Mouse (Mus musculus): ENCODE data around the gene Tbl1xr1. TPM values are rescaled to one million over a fixed set of nuclear protein-coding genes. Genes with fewer than 3 reads are reported as not detected.

The Tbl1xr1 gene
- total and polyA plus RNA-seq, 3 experiments: 33.9 to 185 (median 45.6) TPM

GRCm38 (mm10) chr3:22152773-22153172 lies 76.3 kb downstream of the Tbl1xr1 start:
- Histone ChIP-seq H3K9ac (ENCODE audit: control insufficient read depth, low read depth, low read length, poor library complexity, severe bottlenecking) (no peak overlapping the region), H3K36me3 (ENCODE audit: control insufficient read depth in 1 of 2, insufficient read depth in 2 of 2, low read length in 2 of 2) (peaks cover 2 to 29% of the 10 kb centered on the region in 2 experiments), H3K4me3 (ENCODE audit: control insufficient read depth in 1 of 2, insufficient read depth in 1 of 2, low read depth in 2 of 2, low read length in 2 of 2) (no peak overlapping the region), H3K27me3 (ENCODE audit: control insufficient read depth in 1 of 2, insufficient read depth in 2 of 2, low read length in 2 of 2) (no peaks in the 10 kb centered on the region), H3K27ac (ENCODE audit: control insufficient read depth, low read depth, low read length) (no peak overlapping the region), H3K4me1 (ENCODE audit: control insufficient read depth in 1 of 2, insufficient read depth in 2 of 2, low read length in 2 of 2) (peaks cover 6 to 10% of the 10 kb centered on the region in 2 experiments; a peak in 3 of 4 replicates), H3K79me2 (ENCODE audit: control insufficient read depth, insufficient read depth, low read length, poor library complexity) (peaks cover 14% of the 10 kb centered on the region), H3K9me3 (replicated peaks; ENCODE audit: insufficient read depth, low read length) (no peaks in the 10 kb centered on the region)
- TF ChIP-seq EP300 (IDR thresholded peaks at IDR 0.05; ENCODE audit: low read depth in 1 of 2, low read length in 2 of 2) (peak; percentile 40 to 48; a peak in 3 of 4 replicates), TCF12 (IDR thresholded peaks at IDR 0.05; ENCODE audit: low read depth, low read length) (peak; percentile 27; the same call in 1 of the 2 replicates), MAX (IDR thresholded peaks at IDR 0.05; ENCODE audit: low read length) (no peak)
- peak; percentile 68 for DNase-seq (ENCODE audit: low read depth, low spot score)

- no peak overlapping the region for H3K9ac ChIP-seq (ENCODE audit: control insufficient read depth, low read depth, low read length, poor library complexity, severe bottlenecking)
- H3K27me3 ChIP-seq (ENCODE audit: control insufficient read depth in 1 of 2, insufficient read depth in 2 of 2, low read length in 2 of 2): no peaks in the 10 kb centered on the region
- peaks cover 6% of the 10 kb centered on the region in 2 experiments; a peak in 3 of 4 replicates for H3K4me1 ChIP-seq (ENCODE audit: control insufficient read depth in 1 of 2, insufficient read depth in 2 of 2, low read length in 2 of 2)
- DNase-seq (ENCODE audit: low read depth, low spot score): no peak
- no peak overlapping the region for H3K27ac ChIP-seq (ENCODE audit: control insufficient read depth, low read depth, low read length)
- H3K36me3 ChIP-seq (ENCODE audit: control insufficient read depth in 1 of 2, insufficient read depth in 2 of 2, low read length in 2 of 2): peaks cover 5 to 18% of the 10 kb centered on the region in 2 experiments
- no peak overlapping the region for H3K4me3 ChIP-seq (ENCODE audit: control insufficient read depth in 1 of 2, insufficient read depth in 1 of 2, low read depth in 2 of 2, low read length in 2 of 2)
- H3K9me3 ChIP-seq (replicated peaks; ENCODE audit: insufficient read depth, low read length): no peaks in the 10 kb centered on the region
- TF ChIP-seq TAL1 (IDR thresholded peaks at IDR 0.05; ENCODE audit: low read length) (no peak), POLR2AphosphoS5 (IDR thresholded peaks at IDR 0.05; ENCODE audit: borderline replicate concordance, low read depth, low read length) (no peak), GATA1 (IDR thresholded peaks at IDR 0.05; ENCODE audit: low read depth, low read length) (no peak), ZMIZ1 (IDR thresholded peaks at IDR 0.05; ENCODE audit: low read depth, low read length) (no peak), MXI1 (IDR thresholded peaks at IDR 0.05; ENCODE audit: low read depth, low read length) (no peak), MAX (IDR thresholded peaks at IDR 0.05; ENCODE audit: low read length) (no peak), MAFK (IDR thresholded peaks at IDR 0.05; ENCODE audit: borderline replicate concordance, low read depth, low read length) (no peak), RCOR1 (IDR thresholded peaks at IDR 0.05; ENCODE audit: low read depth, low read length) (no peak), ZC3H11A (IDR thresholded peaks at IDR 0.05; ENCODE audit: low read depth, low read length) (no peak), EP300 (IDR thresholded peaks at IDR 0.05; ENCODE audit: low read depth in 1 of 2, low read length in 2 of 2) (no peak), BHLHE40 (IDR thresholded peaks at IDR 0.05; ENCODE audit: borderline replicate concordance, low read depth, low read length) (no peak), RAD21 (IDR thresholded peaks at IDR 0.05; ENCODE audit: low read depth, low read length) (no peak), CTCF (IDR thresholded peaks at IDR 0.05 in 2 of 3, conservative IDR thresholded peaks at IDR 0.05 in 1 of 3; ENCODE audit: control insufficient read depth in 1 of 3, insufficient read depth in 1 of 3, low read depth in 2 of 3, low read length in 3 of 3, poor library complexity in 1 of 3, severe bottlenecking in 1 of 3) (no peak), MYB (IDR thresholded peaks at IDR 0.05; ENCODE audit: low read depth, low read length) (no peak), SIN3A (IDR thresholded peaks at IDR 0.05; ENCODE audit: low read length) (no peak), MEF2A (IDR thresholded peaks at IDR 0.05; ENCODE audit: extremely low read depth, insufficient replicate concordance, low read depth, low read length, poor library complexity, severe bottlenecking) (no peak), ELF1 (IDR thresholded peaks at IDR 0.05; ENCODE audit: low read depth, low read length) (no peak), TBP (IDR thresholded peaks at IDR 0.05; ENCODE audit: low read depth, low read length) (no peak), E2F4 (IDR thresholded peaks at IDR 0.05; ENCODE audit: borderline replicate concordance, low read depth, low read length) (no peak)
- H3K79me2 ChIP-seq (ENCODE audit: control insufficient read depth, insufficient read depth, low read length, poor library complexity): peaks cover 12% of the 10 kb centered on the region
Observed at GRCm38 (mm10) chr3:22154522-22154921, 78.1 kb downstream of the Tbl1xr1 start.
